Mouse (Mus musculus) ES-Bruce4 (cell line): ENCODE results near the gene Ephb1. TPM values are rescaled to one million over a fixed set of nuclear protein-coding genes. Genes with fewer than 3 reads are reported as not detected.

Experiments
- H3K27ac ChIP-seq: 2 replicates; pipeline ENCODE4 v1.5.1; 2012; ENCODE audit warnings: low read length, inconsistent platforms; ENCODE audit not compliant: insufficient read depth
- H3K27me3 ChIP-seq: 2 replicates; pipeline ENCODE4 v1.6.1; 2012; ENCODE audit warnings: mild to moderate bottlenecking, low read length, inconsistent platforms; ENCODE audit not compliant: control insufficient read depth, poor library complexity, insufficient read depth, severe bottlenecking
- H3K36me3 ChIP-seq: 2 replicates; pipeline ENCODE4 v1.6.1; 2012; ENCODE audit warnings: inconsistent platforms, mild to moderate bottlenecking, low read length, moderate library complexity; ENCODE audit not compliant: control insufficient read depth, poor library complexity, insufficient read depth, severe bottlenecking
- H3K4me1 ChIP-seq: one replicate; pipeline ENCODE4 v1.8.1; 2011; ENCODE audit warnings: low read length; ENCODE audit not compliant: control insufficient read depth, insufficient read depth
- H3K4me3 ChIP-seq: 2 replicates; pipeline ENCODE4 v1.5.1; 2011; ENCODE audit warnings: low read depth, mild to moderate bottlenecking, low read length
- H3K9ac ChIP-seq: 2 replicates; pipeline ENCODE4 v1.6.1; 2012; ENCODE audit warnings: low read depth, mild to moderate bottlenecking, inconsistent platforms; ENCODE audit not compliant: poor library complexity, severe bottlenecking
- H3K9me3 ChIP-seq: replicated peaks from 2 replicates; pipeline ENCODE4 v1.6.1; 2012; ENCODE audit warnings: mild to moderate bottlenecking, low read length, inconsistent platforms; ENCODE audit not compliant: control insufficient read depth, poor library complexity, insufficient read depth, severe bottlenecking
- CTCF ChIP-seq: IDR thresholded peaks from one replicate; pipeline ENCODE4 v1.8.1; 2011; ENCODE audit warnings: low read depth, low read length
- EP300 ChIP-seq: IDR thresholded peaks from 2 replicates; pipeline ENCODE4 v1.6.1; 2011; ENCODE audit warnings: low read depth, low read length; ENCODE audit not compliant: insufficient read depth
- POLR2A ChIP-seq: IDR thresholded peaks from one replicate; pipeline ENCODE4 v1.8.1; 2011; ENCODE audit warnings: low read length; ENCODE audit not compliant: insufficient read depth
- polyA plus RNA-seq: library from polyadenylated mRNA; stranded (reverse); fragments of >200 nt; gene quantifications from 2 replicates; pipeline ENCODE4 v1.2.4, GENCODE M21; 2011; ENCODE audit warnings: low read depth; ENCODE audit not compliant: missing spikeins, insufficient read depth, insufficient read length

Ephb1 gene
- polyA plus RNA-seq, 1 experiment, result 0.52 TPM

GRCm38 (mm10) chr9:101986910-101987309, 367.6 kb downstream of the Ephb1 start:
- Histone ChIP-seq H3K4me1 (peaks cover 2% of the 10 kb centered on the region), H3K27ac (no peak overlapping the region), H3K4me3 (no peak overlapping the region), H3K36me3 (no peaks in the 10 kb centered on the region), H3K9me3 (no peaks in the 10 kb centered on the region), H3K9ac (no peak overlapping the region), H3K27me3 (no peaks in the 10 kb centered on the region)
- TF ChIP-seq POLR2A (no peak), EP300 (no peak), CTCF (no peak)

DNA sequence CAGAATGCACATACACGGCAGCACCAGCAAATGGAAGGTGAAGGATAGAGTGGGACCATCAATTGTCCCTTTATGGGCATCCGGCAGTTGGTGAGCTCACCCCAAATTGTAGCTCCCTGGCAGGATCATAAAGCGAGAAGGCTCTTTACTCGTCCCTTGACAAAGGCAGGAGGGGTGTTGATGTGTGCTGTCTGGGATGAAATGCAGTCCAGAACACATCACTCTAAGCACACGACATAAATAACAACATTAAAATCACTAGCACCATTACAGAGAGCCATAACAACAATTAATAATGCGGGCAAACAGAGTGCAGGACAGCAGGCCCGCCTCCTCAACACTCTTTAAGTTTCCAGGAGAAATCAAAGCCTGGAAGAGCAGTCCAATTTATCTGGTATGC, 372.1 kb downstream of the Ephb1 start:
- H3K27me3 ChIP-seq, result no peaks in the 10 kb centered on the region
- H3K27ac ChIP-seq, result no peak overlapping the region
- H3K9ac ChIP-seq, result no peak overlapping the region
- TF ChIP-seq EP300 (no peak), CTCF (no peak), POLR2A (no peak)
- H3K36me3 ChIP-seq, result no peaks in the 10 kb centered on the region
- no peaks in the 10 kb centered on the region for H3K9me3 ChIP-seq
- no peak overlapping the region for H3K4me3 ChIP-seq
- H3K4me1 ChIP-seq, result no peaks in the 10 kb centered on the region

DNA sequence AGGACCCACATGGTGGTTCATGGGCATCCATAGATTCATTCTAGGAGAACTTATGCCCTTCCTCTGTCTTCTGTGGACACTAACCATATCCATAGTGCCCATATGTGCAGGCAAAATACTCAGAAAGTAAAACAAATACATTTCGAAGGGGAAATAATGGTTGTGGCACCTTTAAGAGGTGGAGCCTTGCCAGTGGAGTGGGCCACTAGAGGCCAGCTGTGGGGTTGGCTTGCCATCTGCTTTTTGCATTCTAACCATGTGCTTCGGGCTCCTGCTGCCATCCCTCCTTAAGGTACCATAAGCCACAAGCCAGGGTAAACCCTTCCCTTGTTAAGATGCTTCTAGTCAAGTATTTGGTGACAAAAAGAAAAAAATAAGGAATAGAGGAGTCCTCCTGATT, 373.3 kb downstream of the Ephb1 start:
- TF ChIP-seq CTCF, result no peak
- TF ChIP-seq POLR2A, result no peak
- no peak for TF ChIP-seq EP300
- no peaks in the 10 kb centered on the region for H3K4me1 ChIP-seq
- H3K27me3 ChIP-seq, result no peaks in the 10 kb centered on the region
- H3K27ac ChIP-seq, result no peak overlapping the region
- H3K9ac ChIP-seq, result no peak overlapping the region
- H3K9me3 ChIP-seq, result no peaks in the 10 kb centered on the region
- no peaks in the 10 kb centered on the region for H3K36me3 ChIP-seq
- H3K4me3 ChIP-seq, result no peak overlapping the region

- TF ChIP-seq EP300, result no peak
- TF ChIP-seq POLR2A, result no peak
- TF ChIP-seq CTCF, result no peak
These were observed 377.5 kb downstream of the Ephb1 start for GRCm38 (mm10) chr9:101976884-101977465.

GRCm38 (mm10) chr9:101972314-101972713, 382.2 kb downstream of the Ephb1 start:
- TF ChIP-seq EP300, result no peak
- no peak for TF ChIP-seq POLR2A
- no peak for TF ChIP-seq CTCF
- H3K4me1 ChIP-seq, result no peaks in the 10 kb centered on the region
- H3K9ac ChIP-seq, result no peak overlapping the region
- H3K27ac ChIP-seq, result no peak overlapping the region
- H3K27me3 ChIP-seq, result no peaks in the 10 kb centered on the region
- H3K4me3 ChIP-seq, result no peak overlapping the region
- H3K9me3 ChIP-seq, result no peaks in the 10 kb centered on the region
- H3K36me3 ChIP-seq, result no peaks in the 10 kb centered on the region

More at GRCm38 (mm10) chr9:101976884-101977465, 377.5 kb downstream of the Ephb1 start:
- Histone ChIP-seq H3K4me1 (no peaks in the 10 kb centered on the region), H3K9me3 (no peaks in the 10 kb centered on the region), H3K9ac (no peak overlapping the region), H3K4me3 (no peak overlapping the region), H3K36me3 (no peaks in the 10 kb centered on the region), H3K27ac (no peak overlapping the region), H3K27me3 (no peaks in the 10 kb centered on the region)

DNA sequence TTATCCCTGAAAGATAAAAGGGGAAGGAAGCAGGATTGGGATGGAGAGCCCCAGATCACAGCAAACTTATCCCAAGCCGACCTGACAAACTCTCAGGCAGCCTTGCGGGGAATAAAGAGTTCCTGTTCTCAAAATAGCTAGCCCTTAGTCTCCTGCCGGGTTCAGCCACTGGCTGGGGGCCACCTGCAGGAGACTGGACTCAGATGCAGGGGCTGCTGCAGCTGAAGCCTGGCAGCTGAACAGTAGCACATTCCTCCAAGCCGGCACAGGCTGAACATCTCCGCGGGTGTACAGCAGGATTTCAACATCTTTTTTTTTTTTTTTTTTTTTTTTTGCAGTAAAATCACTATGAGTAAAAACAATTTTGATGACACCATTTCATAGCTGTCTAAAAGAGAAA, 382.7 kb downstream of the Ephb1 start:
- H3K27ac ChIP-seq, result no peak overlapping the region
- no peaks in the 10 kb centered on the region for H3K27me3 ChIP-seq
- no peak overlapping the region for H3K4me3 ChIP-seq
- H3K9me3 ChIP-seq, result no peaks in the 10 kb centered on the region
- H3K36me3 ChIP-seq, result no peaks in the 10 kb centered on the region
- no peak for TF ChIP-seq CTCF
- no peak for TF ChIP-seq POLR2A
- TF ChIP-seq EP300, result no peak
- H3K9ac ChIP-seq, result no peak overlapping the region
- no peaks in the 10 kb centered on the region for H3K4me1 ChIP-seq
